ENCODE assay signal across 8 mouse cellular contexts in genomic region chr11:115999538-116000143, GRCm38 (mm10). TPM values are rescaled to one million over a fixed set of nuclear protein-coding genes. Genes with fewer than 3 reads are reported as not detected.
A peak's percentile ranks its signal among the peaks of the same experiment; 100 is the strongest.
DNase-seq lines count a peak whose midpoint lies in the region; ATAC-seq and TF ChIP-seq lines count a peak whose summit lies in the region.

No protein-coding gene starts in this region.

- no peaks in the 10 kb centered on the region; the same call in 1 of the 2 replicates for H3K4me1 ChIP-seq in kidney, adult 2 months (ENCODE audit: control insufficient read depth, insufficient read depth, low read length)
- H3K4me1 ChIP-seq in limb, embryonic 15.5 days = peaks cover 5% of the 10 kb centered on the region

- peak; percentile 60 for DNase-seq in urinary bladder, postnatal 25 days (ENCODE audit: low spot score)
- DNase-seq in urinary bladder, postnatal 10 days (ENCODE audit: low spot score) = no peak
- DNase-seq in cerebellum, adult 8-10 months = peak; percentile 79
- DNase-seq in frontal cortex, postnatal 36 days (ENCODE audit: low spot score in 2 of 2) = peak; percentile 69 to 78
- peak; percentile 81 for DNase-seq in kidney, adult 2 months
- DNase-seq in naive thymus-derived CD4-positive, alpha-beta T cell, adult 2 months (ENCODE audit: low read depth) = peak; percentile 88
- DNase-seq in thymus, postnatal 14 days = peak; percentile 87

- H3K27me3 ChIP-seq in kidney, adult 2 months (replicated peaks; ENCODE audit: control insufficient read depth, insufficient read depth, low read length) = no peaks in the 10 kb centered on the region
- H3K27me3 ChIP-seq in limb, embryonic 15.5 days = no peaks in the 10 kb centered on the region

- 0 out of 2 replicates have a peak, but pooled peaks have one; percentile 28 for ATAC-seq in limb, embryonic 15.5 days (ENCODE audit: insufficient number of reproducible peaks, low FRiP score, low TSS enrichment, low read depth)

- 11% methylated on average over 14 of the region's 14 CpGs for WGBS in kidney, adult 2 months
- 11% methylated on average over 14 of the region's 14 CpGs for WGBS in limb, embryonic 15.5 days

- H3K9ac ChIP-seq in limb, embryonic 15.5 days = no peak overlapping the region

- no peaks in the 10 kb centered on the region for H3K36me3 ChIP-seq in kidney, adult 2 months (ENCODE audit: control insufficient read depth, insufficient read depth, low read length)
- H3K36me3 ChIP-seq in limb, embryonic 15.5 days = no peaks in the 10 kb centered on the region

- no peak overlapping the region for H3K27ac ChIP-seq in kidney, adult 2 months (ENCODE audit: insufficient read depth, low read depth, low read length)
- H3K27ac ChIP-seq in limb, embryonic 15.5 days = no peak overlapping the region

- no peak overlapping the region for H3K4me3 ChIP-seq in kidney, adult 2 months (ENCODE audit: insufficient read depth, low read depth, low read length)
- no peak overlapping the region for H3K4me3 ChIP-seq in limb, embryonic 15.5 days

- H3K4me2 ChIP-seq in limb, embryonic 15.5 days = no peak overlapping the region

- no peaks in the 10 kb centered on the region for H3K9me3 ChIP-seq in limb, embryonic 15.5 days

- peak; percentile 68 for TF ChIP-seq CTCF in kidney, adult 2 months (conservative IDR thresholded peaks at IDR 0.05; ENCODE audit: insufficient read depth, insufficient read length, low read depth, low read length)

- TF ChIP-seq POLR2A in kidney, adult 2 months (IDR thresholded peaks at IDR 0.05; ENCODE audit: low read depth, low read length) = no peak

RNA-seq across cellular contexts. Expression of gene Galk1, which starts 12.9 kb away (rescaled TPM):
- polyA plus RNA-seq in kidney, adult 2 months (2012; rRNA removed) = 83.2 and 87.9 TPM in 2 replicates
- 174 and 194 TPM in 2 replicates for polyA plus RNA-seq in limb, embryonic 15.5 days (2015; fragmentation: Nextera tagmentation; extraction: Ambion mirVana)

RNA-seq across cellular contexts. Expression of gene Itgb4, which starts 25.1 kb away (rescaled TPM):
- 5.1 and 5.3 TPM in 2 replicates for polyA plus RNA-seq in kidney, adult 2 months (2012; rRNA removed)
- 14.7 and 15.7 TPM in 2 replicates for polyA plus RNA-seq in limb, embryonic 15.5 days (2015; fragmentation: Nextera tagmentation; extraction: Ambion mirVana)

RNA-seq across cellular contexts. Expression of gene H3f3b, which starts 28.1 kb away (rescaled TPM):
- 135 and 150 TPM in 2 replicates for polyA plus RNA-seq in kidney, adult 2 months (2012; rRNA removed)
- 1,660 and 1,740 TPM in 2 replicates for polyA plus RNA-seq in limb, embryonic 15.5 days (2015; fragmentation: Nextera tagmentation; extraction: Ambion mirVana)

RNA-seq across cellular contexts. Expression of gene Unk, which starts 30.5 kb away (rescaled TPM):
- 22.1 and 28.1 TPM in 2 replicates for polyA plus RNA-seq in kidney, adult 2 months (2012; rRNA removed)
- polyA plus RNA-seq in limb, embryonic 15.5 days (2015; fragmentation: Nextera tagmentation; extraction: Ambion mirVana) = 34.7 and 35.1 TPM in 2 replicates

Comparison
In these comparisons a context has a peak if more than half of its experiments do, and no peak if none do; other contexts are left out.
1. RNA of gene H3f3b, which starts 28.1 kb away (polyA plus RNA-seq): 1,660 to 1,740 TPM in limb, embryonic 15.5 days; 135 to 150 TPM in kidney, adult 2 months; every median in the first group is over 10 times any median in the second.